Mouse (Mus musculus) G1E (cell line): ENCODE results near the gene Pltp. TPM values are rescaled to one million over a fixed set of nuclear protein-coding genes. Genes with fewer than 3 reads are reported as not detected.

Experiments used
- ATAC-seq: 2 replicates; pipeline ENCODE4 v1.8.0; 2016; ENCODE audit warnings: mild to moderate bottlenecking; ENCODE audit not compliant: insufficient number of reproducible peaks, poor library complexity, low FRiP score, severe bottlenecking; ENCODE audit errors: extremely low read depth
- DNase-seq: peaks from one replicate; pipeline ENCODE4 v3.0.0; 2012; ENCODE audit warnings: low spot score
- H3K27me3 ChIP-seq: 2 replicates; pipeline ENCODE4 v1.6.1; 2012; ENCODE audit warnings: mild to moderate bottlenecking, low read length, inconsistent platforms; ENCODE audit not compliant: insufficient read depth
- H3K36me3 ChIP-seq: replicated peaks from 2 replicates; pipeline ENCODE3; 2012; ENCODE audit warnings: mild to moderate bottlenecking, inconsistent platforms
- H3K4me1 ChIP-seq: 2 replicates; pipeline ENCODE4 v1.6.1; 2012; ENCODE audit warnings: low read depth, low read length, inconsistent platforms, mixed read lengths; ENCODE audit not compliant: insufficient read depth
- H3K4me3 ChIP-seq: 2 replicates; pipeline ENCODE4 v1.5.1; 2012; ENCODE audit warnings: low read depth, mild to moderate bottlenecking, inconsistent platforms, low read length, moderate library complexity, mixed read lengths
- H3K9me3 ChIP-seq: replicated peaks from 2 replicates; pipeline ENCODE4 v1.6.1; 2012; ENCODE audit warnings: inconsistent platforms
- CTCF ChIP-seq: IDR thresholded peaks from 2 replicates; pipeline ENCODE4 v1.5.1; 2012; ENCODE audit warnings: low read depth, low read length, inconsistent platforms, mixed read lengths
- GATA1 ChIP-seq: IDR thresholded peaks from 2 replicates; pipeline ENCODE4 v1.6.1; 2012; ENCODE audit warnings: borderline replicate concordance, low read length, inconsistent platforms, mixed read lengths
- GATA2 ChIP-seq: IDR thresholded peaks from 2 replicates; pipeline ENCODE4 v1.6.1; 2012; ENCODE audit warnings: low read depth, low read length, inconsistent platforms, borderline replicate concordance
- POLR2AphosphoS5 ChIP-seq: IDR thresholded peaks from 2 replicates; pipeline ENCODE4 v1.6.1; 2012; ENCODE audit warnings: low read depth, low read length, inconsistent platforms; ENCODE audit not compliant: insufficient replicate concordance
- TAL1 ChIP-seq: conservative IDR thresholded peaks from 2 replicates; pipeline ENCODE4 v1.6.1; 2012; ENCODE audit warnings: low read depth, low read length, inconsistent platforms, mixed read lengths
- polyA plus RNA-seq: library from polyadenylated mRNA; stranded (reverse); fragments of >175 nt; gene quantifications from 2 replicates; pipeline ENCODE4 v1.2.3, GENCODE M21; 2012
- total RNA-seq, 2 experiments: library from RNA; stranded (forward) in 1 of 2; stranded (reverse) in 1 of 2; fragments of 200-1000 nt in 1 of 2; fragments of >200 nt in 1 of 2; fragmentation: Nextera tagmentation in 1 of 2; gene quantifications; 2 replicates each; pipeline ENCODE4 v1.2.3; 2014 to 2017

The Pltp gene
- total and polyA plus RNA-seq, 3 experiments: not detected

DNA sequence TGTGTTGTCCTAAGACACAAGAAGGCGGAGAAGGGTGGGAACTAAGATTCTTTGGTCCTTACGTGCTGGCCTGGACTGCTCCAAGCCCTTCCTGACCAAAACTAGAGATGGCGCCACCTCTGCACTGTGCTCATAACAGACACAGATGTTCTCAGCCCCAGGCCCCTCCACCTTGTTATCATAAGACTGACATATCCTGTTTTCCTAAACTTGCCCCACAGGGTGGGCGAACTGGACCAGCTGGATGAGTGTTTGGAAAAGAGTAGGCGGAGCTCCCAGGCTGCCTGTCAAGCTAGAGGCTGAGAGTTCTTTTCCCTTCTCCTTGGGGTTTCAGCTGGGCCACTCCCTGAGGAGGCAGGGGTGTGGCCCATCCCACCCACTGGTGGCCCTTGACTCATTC is 39.8 kb downstream of the Pltp start:
- ATAC-seq (no peak), DNase-seq (no peak)
- TF ChIP-seq GATA2 (no peak), POLR2AphosphoS5 (no peak), GATA1 (no peak), CTCF (no peak), TAL1 (no peak)
- Histone ChIP-seq H3K9me3 (no peaks in the 10 kb centered on the region), H3K36me3 (peaks cover 69% of the 10 kb centered on the region), H3K4me3 (no peak overlapping the region), H3K4me1 (peaks cover 16% of the 10 kb centered on the region), H3K27me3 (no peaks in the 10 kb centered on the region)

DNA sequence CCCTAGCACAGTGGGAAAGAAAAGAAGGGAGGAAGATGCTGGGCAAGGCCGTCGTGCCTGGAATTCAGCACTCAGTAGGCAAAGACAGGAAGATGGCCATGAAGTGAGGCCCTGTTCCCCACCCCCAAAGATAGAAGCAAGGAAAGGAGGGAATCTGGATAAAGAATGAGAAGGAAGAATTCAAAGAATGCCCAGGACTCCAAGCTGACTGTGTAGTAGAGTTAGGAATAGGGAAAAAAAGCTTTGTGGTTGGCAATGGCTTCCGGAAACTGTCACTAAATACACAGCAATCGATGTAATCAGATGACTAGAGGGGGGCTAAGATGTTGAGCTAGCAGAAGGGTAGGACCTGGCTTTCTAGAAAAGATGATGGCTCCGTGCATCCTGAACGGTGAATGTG is 40.3 kb downstream of the Pltp start:
- DNase-seq (no peak), ATAC-seq (no peak)
- Histone ChIP-seq H3K9me3 (no peaks in the 10 kb centered on the region), H3K4me1 (peaks cover 13% of the 10 kb centered on the region), H3K27me3 (no peaks in the 10 kb centered on the region), H3K4me3 (no peak overlapping the region), H3K36me3 (peaks cover 74% of the 10 kb centered on the region)
- TF ChIP-seq TAL1 (no peak), CTCF (no peak), GATA2 (no peak), POLR2AphosphoS5 (no peak), GATA1 (no peak)

- H3K4me1 ChIP-seq: peaks cover 6% of the 10 kb centered on the region; the same call in 1 of the 2 replicates
- H3K9me3 ChIP-seq: no peaks in the 10 kb centered on the region
- H3K4me3 ChIP-seq: no peak overlapping the region
- TF ChIP-seq TAL1: no peak
- no peak for TF ChIP-seq GATA2
- TF ChIP-seq CTCF: no peak
- TF ChIP-seq POLR2AphosphoS5: no peak
- no peak for TF ChIP-seq GATA1
- ATAC-seq: no peak
- no peaks in the 10 kb centered on the region for H3K27me3 ChIP-seq
- DNase-seq: no peak
- H3K36me3 ChIP-seq: peaks cover 70% of the 10 kb centered on the region
Measured at GRCm38 (mm10) chr2:164815821-164816220, 41.7 kb downstream of the Pltp start.

GRCm38 (mm10) chr2:164815348-164815747 is 42.2 kb downstream of the Pltp start:
- no peak for DNase-seq
- H3K9me3 ChIP-seq: no peaks in the 10 kb centered on the region
- H3K4me3 ChIP-seq: no peak overlapping the region
- TF ChIP-seq TAL1: no peak
- no peak for TF ChIP-seq POLR2AphosphoS5
- TF ChIP-seq CTCF: no peak
- no peak for TF ChIP-seq GATA2
- TF ChIP-seq GATA1: no peak
- H3K36me3 ChIP-seq: peaks cover 70% of the 10 kb centered on the region
- ATAC-seq: no peak
- peaks cover 6% of the 10 kb centered on the region; the same call in 1 of the 2 replicates for H3K4me1 ChIP-seq
- no peaks in the 10 kb centered on the region for H3K27me3 ChIP-seq

DNA sequence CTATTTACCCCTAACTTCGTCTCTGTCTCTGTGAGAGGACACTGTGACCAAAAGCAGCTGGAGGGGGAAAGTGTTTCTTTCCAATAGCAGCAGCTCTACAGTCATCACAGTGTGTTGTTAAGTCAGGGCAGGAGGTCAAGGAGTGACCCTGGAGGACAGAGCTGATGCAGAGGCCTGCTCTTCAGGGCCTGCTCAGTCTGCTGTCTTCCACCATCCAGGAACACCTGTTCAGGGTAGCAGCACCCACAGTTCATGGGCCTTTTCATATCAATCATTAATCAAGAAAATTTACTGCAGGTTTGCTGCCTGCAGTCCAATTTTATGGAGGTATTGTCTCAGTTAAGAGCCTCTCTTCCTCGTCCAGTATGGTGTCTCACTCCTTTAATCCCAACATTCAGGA is 44.0 kb downstream of the Pltp start:
- TF ChIP-seq CTCF (no peak), GATA1 (no peak), GATA2 (no peak), POLR2AphosphoS5 (no peak), TAL1 (no peak)
- Histone ChIP-seq H3K4me3 (no peak overlapping the region), H3K4me1 (peaks cover 6% of the 10 kb centered on the region; the same call in 1 of the 2 replicates), H3K36me3 (peaks cover 73% of the 10 kb centered on the region), H3K9me3 (no peaks in the 10 kb centered on the region), H3K27me3 (no peaks in the 10 kb centered on the region)
- ATAC-seq (no peak), DNase-seq (no peak)

GRCm38 (mm10) chr2:164806614-164807013 is 50.9 kb downstream of the Pltp start:
- Histone ChIP-seq H3K4me3 (no peak overlapping the region), H3K36me3 (peaks cover 60% of the 10 kb centered on the region), H3K9me3 (no peaks in the 10 kb centered on the region), H3K4me1 (peaks cover 34% of the 10 kb centered on the region), H3K27me3 (no peaks in the 10 kb centered on the region)
- DNase-seq (no peak), ATAC-seq (no peak)
- TF ChIP-seq GATA1 (no peak), GATA2 (no peak), TAL1 (no peak), CTCF (no peak), POLR2AphosphoS5 (no peak)

GRCm38 (mm10) chr2:164805332-164805718 is 52.2 kb downstream of the Pltp start:
- H3K4me1 ChIP-seq: peaks cover 34% of the 10 kb centered on the region
- DNase-seq (peak; percentile 39), ATAC-seq (peak; percentile 32)
- no peaks in the 10 kb centered on the region for H3K27me3 ChIP-seq
- TF ChIP-seq CTCF: no peak
- 0 out of 2 replicates have a peak, but pooled peaks have one; percentile 22 for TF ChIP-seq POLR2AphosphoS5
- H3K36me3 ChIP-seq: peaks cover 64% of the 10 kb centered on the region
- no peaks in the 10 kb centered on the region for H3K9me3 ChIP-seq
- peak overlapping the region; percentile 81 for H3K4me3 ChIP-seq
